In the genomic region with DNA sequence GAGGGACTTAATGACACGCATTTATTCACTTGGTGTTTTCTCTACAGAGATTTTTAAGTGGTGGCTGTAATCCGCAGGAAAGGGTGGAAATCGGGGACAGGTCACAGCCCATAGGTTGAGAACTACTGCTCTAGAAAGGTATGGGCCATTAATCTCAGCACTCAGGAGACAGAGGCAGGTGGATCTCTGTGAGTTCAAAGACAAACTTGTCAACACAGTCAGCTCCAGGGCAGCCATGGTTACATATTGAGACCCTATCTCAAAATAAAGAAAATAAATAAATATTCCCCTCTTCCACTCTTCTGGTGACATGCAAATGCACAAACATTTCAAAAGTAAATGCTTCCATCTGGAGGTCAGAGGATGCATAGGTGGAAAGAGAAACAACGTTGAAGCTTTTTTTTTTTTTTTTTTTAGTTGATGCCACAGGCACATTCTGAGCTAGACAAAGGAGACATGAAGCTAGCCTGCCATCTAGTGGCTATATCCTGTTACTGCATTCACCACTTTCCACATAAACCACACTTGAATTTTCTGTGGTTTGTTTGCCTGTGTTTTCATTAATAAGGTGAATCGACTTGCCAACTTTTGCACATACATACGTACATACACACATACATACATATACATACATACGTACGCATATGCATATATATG, we compare ENCODE assay signal across 10 mouse cellular contexts. TPM values are rescaled to one million over a fixed set of nuclear protein-coding genes. Genes with fewer than 3 reads are reported as not detected.
DNase-seq lines count a peak whose midpoint lies in the region; ATAC-seq and TF ChIP-seq lines count a peak whose summit lies in the region.
"Had no signal": no experiment of that assay in that cellular context is flagged by ENCODE, and none has a peak within 500 bp of the region (broad histone marks: within the 10 kb centered on the region; RNA-seq: fewer than 3 reads in every experiment).

No protein-coding gene starts in this region.

- TF ChIP-seq CTCF in cerebellum, adult 2 months (IDR thresholded peaks at IDR 0.05; ENCODE audit: borderline replicate concordance, insufficient read depth, low read depth, low read length) = peak; percentile 33; the same call in 1 of the 2 replicates
- peak; percentile 90 for TF ChIP-seq CTCF in layer of hippocampus, adult 2 months (conservative IDR thresholded peaks at IDR 0.05)

- peak in 1 of 2 experiments; percentile 40 for DNase-seq in cerebellum, adult 2 months
- DNase-seq in cerebellum, adult 11-12 months = no peak
- peak; percentile 63 for DNase-seq in thymus, postnatal 0 days (ENCODE audit: low spot score)
- DNase-seq in thymus, postnatal 36 days = no peak
- peak; percentile 30 for DNase-seq in fibroblast of lung, adult 2 months (ENCODE audit: low read depth)
- peak; percentile 66 to 72 for DNase-seq in layer of hippocampus, adult 2 months (ENCODE audit: low spot score in 2 of 2)
- DNase-seq in skeletal muscle tissue, adult 2 months (ENCODE audit: low read depth, low spot score) = peak; percentile 40

- no peak overlapping the region for H3K4me3 ChIP-seq in cerebellum, adult 2 months (replicated peaks; ENCODE audit: insufficient read depth, low read depth, low read length)
- no peak overlapping the region for H3K4me3 ChIP-seq in layer of hippocampus, adult 2 months
- H3K4me3 ChIP-seq: stomach, embryonic 15.5 days had no signal

- peak; percentile 80 for ATAC-seq in megakaryocyte, adult 5-6 weeks (ENCODE audit: poor library complexity, severe bottlenecking)

- H3K4me1 ChIP-seq in cerebellum, adult 2 months (ENCODE audit: control insufficient read depth, insufficient read depth, low read length) = no peaks in the 10 kb centered on the region
- H3K4me1 ChIP-seq: stomach, embryonic 15.5 days had no signal

- WGBS in cerebellum, adult 2 months = 36% methylated on average over 8 of the region's 8 CpGs

- no peak for TF ChIP-seq POLR2A in cerebellum, adult 2 months (IDR thresholded peaks at IDR 0.05; ENCODE audit: borderline replicate concordance, insufficient read depth, low read length)

- H3K27ac ChIP-seq in cerebellum, adult 2 months (ENCODE audit: insufficient read depth, low read length) = no peak overlapping the region
- H3K27ac ChIP-seq in layer of hippocampus, adult 2 months = no peak overlapping the region
- H3K27ac ChIP-seq: stomach, embryonic 15.5 days had no signal

- H3K27me3 ChIP-seq in cerebellum, adult 2 months (ENCODE audit: control insufficient read depth, insufficient read depth, low read length) = no peaks in the 10 kb centered on the region
- H3K27me3 ChIP-seq: stomach, embryonic 15.5 days had no signal

RNA-seq across cellular contexts. Expression of a gene that starts 26.1 kb away (rescaled TPM):
- polyA plus RNA-seq in cerebellum, adult 2 months (2012; rRNA removed) = 0.03 TPM in 1 of 2 replicates, not detected in the other
- polyA plus RNA-seq in thymus, postnatal 0 days (2015; fragmentation: Nextera tagmentation; extraction: Ambion mirVana) = 0.24 and 0.60 TPM in 2 replicates
- total RNA-seq in layer of hippocampus, adult 2 months (2021) = under 1 TPM in 1 of 2 experiments, not detected in 1; 0.15 TPM
- total RNA-seq in megakaryocyte, adult 5-6 weeks (2015) = not detected in 2 replicates
- total RNA-seq in megakaryocyte, adult 5-6 weeks (2017) = not detected in 2 replicates
- polyA plus RNA-seq: heart, embryonic 16.5 days; stomach, embryonic 15.5 days had no signal

RNA-seq across cellular contexts. Expression of a gene that starts 34.4 kb away (rescaled TPM):
- polyA plus RNA-seq in cerebellum, adult 2 months (2012; rRNA removed) = 0.05 and 0.10 TPM in 2 replicates
- polyA plus RNA-seq in thymus, postnatal 0 days (2015; fragmentation: Nextera tagmentation; extraction: Ambion mirVana) = 0.04 and 0.06 TPM in 2 replicates
- 1 to 10 TPM in 1 of 2 experiments, under 1 TPM in 1; 0.69 to 1.0 TPM for total RNA-seq in layer of hippocampus, adult 2 months (2021)
- not detected in 2 replicates for total RNA-seq in megakaryocyte, adult 5-6 weeks (2015)
- not detected in 2 replicates for total RNA-seq in megakaryocyte, adult 5-6 weeks (2017)
- polyA plus RNA-seq: heart, embryonic 16.5 days had no signal

RNA-seq across cellular contexts. Expression of a gene that starts 45.1 kb away (rescaled TPM):
- polyA plus RNA-seq in cerebellum, adult 2 months (2012; rRNA removed) = 12.6 and 14.6 TPM in 2 replicates
- 72.4 and 83.1 TPM in 2 replicates for polyA plus RNA-seq in thymus, postnatal 0 days (2015; fragmentation: Nextera tagmentation; extraction: Ambion mirVana)
- total RNA-seq in layer of hippocampus, adult 2 months (2021) = 10 to 100 TPM; 33.6 to 42.2 TPM
- 66.8 and 92.8 TPM in 2 replicates for total RNA-seq in megakaryocyte, adult 5-6 weeks (2015)
- total RNA-seq in megakaryocyte, adult 5-6 weeks (2017) = 93.0 and 99.7 TPM in 2 replicates

Comparison
In these comparisons a context has a peak if more than half of its experiments do, and no peak if none do; other contexts are left out.
1. DNase-seq: peak in thymus, postnatal 0 days (single experiment), fibroblast of lung, adult 2 months (single experiment), layer of hippocampus, adult 2 months (2 of 2) and skeletal muscle tissue, adult 2 months (single experiment); none in cerebellum, adult 11-12 months (single experiment) and thymus, postnatal 36 days (0 of 2).